Mouse (Mus musculus) mouse embryonic stem cell (cell line): ENCODE data around the gene Gm10518.

Experiments
- in situ Hi-C, 2 experiments: fragments of 300-500 bp; cut with MboI; formaldehyde crosslinking; loops; 1 replicate in 1 of 2; 3 replicates in 1 of 2; pipeline ENCODE4 v1.14.3; 2019 to 2020; ENCODE audit warnings: low sequenced_read_pairs in 2 of 2, low pct_unique_long_range_greater_than_20kb in 1 of 2, mixed read lengths in 1 of 2; ENCODE audit not compliant: unreplicated experiment in 1 of 2

Gm10518 gene

GRCm38 (mm10) chr1:179824549-179824948 lies 21.4 kb downstream of the Gm10518 start:
- in situ Hi-C loops = no loop called here

DNA sequence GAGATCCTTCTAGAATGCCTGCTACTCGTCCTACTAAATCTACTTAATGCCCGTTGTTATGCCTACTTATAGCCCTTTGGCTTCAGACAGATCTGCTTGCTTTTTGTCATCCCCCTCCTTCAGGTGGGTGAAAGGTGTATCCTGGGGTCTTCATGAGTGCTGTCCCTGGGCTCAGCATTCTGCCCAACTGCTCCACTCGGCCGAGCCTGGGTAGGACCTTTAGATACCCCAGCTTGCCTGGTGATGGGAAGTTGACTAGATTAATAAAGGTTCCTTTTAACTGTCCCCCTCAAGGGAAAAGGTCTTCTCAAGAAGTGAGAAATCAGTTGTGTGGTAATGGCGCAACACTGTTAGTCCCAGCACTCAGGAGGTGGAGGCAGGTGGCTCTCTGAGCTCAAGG lies 24.9 kb downstream of the Gm10518 start:
- in situ Hi-C loops = no loop called here

- in situ Hi-C loops = no loop called here
Measured at GRCm38 (mm10) chr1:179828900-179829299, 25.7 kb downstream of the Gm10518 start.

GRCm38 (mm10) chr1:179832710-179833240 lies 29.6 kb downstream of the Gm10518 start:
- in situ Hi-C loops = no loop called here

- in situ Hi-C loops = no loop called here
Measured at GRCm38 (mm10) chr1:179833596-179833995, 30.4 kb downstream of the Gm10518 start.

DNA sequence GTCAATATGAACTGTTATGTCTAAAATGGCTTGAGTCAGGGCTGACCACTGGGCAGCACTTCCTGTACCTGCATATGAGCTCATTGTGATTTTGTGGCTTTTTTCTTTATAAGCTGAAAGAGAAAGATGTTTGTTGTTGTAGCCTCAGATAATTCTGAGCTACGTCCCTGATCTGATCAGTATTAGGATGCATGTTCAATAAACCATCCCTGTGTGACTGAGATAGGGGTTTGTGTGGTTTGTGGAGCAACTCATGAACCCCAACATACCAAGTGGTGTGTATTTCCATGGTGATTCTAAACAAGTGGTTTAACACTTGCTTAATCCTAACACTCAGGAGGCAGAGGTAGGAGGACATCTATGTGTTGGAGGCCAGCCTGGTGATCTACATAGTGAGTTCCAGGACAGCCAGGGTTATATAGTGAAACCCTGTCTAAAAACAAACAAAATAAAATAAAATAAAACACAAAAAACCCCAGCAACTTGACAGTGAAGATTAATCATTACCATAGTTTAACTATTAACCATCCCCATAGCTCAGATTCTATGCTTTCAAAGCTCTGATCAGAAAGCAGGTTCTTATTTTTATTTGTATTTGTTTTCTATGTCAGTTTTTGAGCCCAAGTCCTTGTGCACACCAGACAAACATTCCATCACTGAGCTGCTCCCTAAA lies 32.7 kb downstream of the Gm10518 start:
- in situ Hi-C loops = no loop called here

- in situ Hi-C loops = no loop called here
Measured at GRCm38 (mm10) chr1:179836426-179837404, 33.5 kb downstream of the Gm10518 start.

- in situ Hi-C loops = loop anchor here in 1 of 2 experiments (10.0 kb wide), 1 partner anchor 372 kb away; no protein-coding TSS in a partner anchor
Measured at GRCm38 (mm10) chr1:179842568-179842967, 39.4 kb downstream of the Gm10518 start.

DNA sequence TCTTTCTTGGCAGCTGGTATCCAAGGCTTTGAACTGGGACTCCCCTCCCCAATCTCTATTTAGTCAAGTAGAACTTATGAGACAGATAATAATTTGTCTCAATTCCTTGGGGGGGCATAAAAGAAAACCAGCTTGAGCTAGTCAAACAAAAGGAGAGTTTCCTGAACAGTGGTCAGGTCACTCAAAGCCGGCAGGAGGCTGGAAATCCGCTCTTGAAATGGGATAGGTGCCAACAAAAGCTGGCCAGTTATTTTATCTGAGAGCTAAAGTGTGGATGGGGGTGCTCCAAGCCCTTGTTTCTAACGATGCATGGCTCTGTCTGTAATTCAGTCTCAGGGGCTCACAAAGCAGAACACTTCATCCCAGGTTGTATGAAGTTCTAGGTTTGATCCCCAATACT lies 40.8 kb downstream of the Gm10518 start:
- in situ Hi-C loops = loop anchor here in 1 of 2 experiments (10.0 kb wide), 1 partner anchor 371 kb away; no protein-coding TSS in a partner anchor

GRCm38 (mm10) chr1:179844894-179845293 lies 41.7 kb downstream of the Gm10518 start:
- in situ Hi-C loops = loop anchor here in 1 of 2 experiments (10.0 kb wide), 1 partner anchor 370 kb away; no protein-coding TSS in a partner anchor

- in situ Hi-C loops = loop anchor here in 1 of 2 experiments (10.0 kb wide), 1 partner anchor 369 kb away; no protein-coding TSS in a partner anchor
Measured at GRCm38 (mm10) chr1:179845832-179846499, 42.8 kb downstream of the Gm10518 start.

DNA sequence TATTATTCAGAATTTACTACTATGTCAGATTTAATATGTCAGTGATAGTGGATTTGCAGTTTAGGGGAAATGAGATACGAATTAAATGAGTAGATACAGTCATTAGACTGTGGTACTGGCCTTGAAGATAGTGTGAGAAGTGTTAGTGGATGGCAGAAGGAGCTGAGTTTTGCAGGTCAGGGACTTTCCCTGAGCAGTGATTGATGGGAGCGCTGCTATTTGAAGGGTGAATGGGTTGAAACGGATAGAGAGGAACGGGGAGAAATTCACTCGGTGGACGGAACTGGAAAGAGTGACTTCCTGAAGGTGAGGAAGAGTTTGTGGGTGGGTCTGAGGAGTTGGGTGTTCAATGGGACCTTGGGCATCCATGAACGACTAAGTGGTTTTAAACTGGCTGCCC lies 44.0 kb downstream of the Gm10518 start:
- in situ Hi-C loops = loop anchor here in 1 of 2 experiments (10.0 kb wide), 1 partner anchor 368 kb away; no protein-coding TSS in a partner anchor

DNA sequence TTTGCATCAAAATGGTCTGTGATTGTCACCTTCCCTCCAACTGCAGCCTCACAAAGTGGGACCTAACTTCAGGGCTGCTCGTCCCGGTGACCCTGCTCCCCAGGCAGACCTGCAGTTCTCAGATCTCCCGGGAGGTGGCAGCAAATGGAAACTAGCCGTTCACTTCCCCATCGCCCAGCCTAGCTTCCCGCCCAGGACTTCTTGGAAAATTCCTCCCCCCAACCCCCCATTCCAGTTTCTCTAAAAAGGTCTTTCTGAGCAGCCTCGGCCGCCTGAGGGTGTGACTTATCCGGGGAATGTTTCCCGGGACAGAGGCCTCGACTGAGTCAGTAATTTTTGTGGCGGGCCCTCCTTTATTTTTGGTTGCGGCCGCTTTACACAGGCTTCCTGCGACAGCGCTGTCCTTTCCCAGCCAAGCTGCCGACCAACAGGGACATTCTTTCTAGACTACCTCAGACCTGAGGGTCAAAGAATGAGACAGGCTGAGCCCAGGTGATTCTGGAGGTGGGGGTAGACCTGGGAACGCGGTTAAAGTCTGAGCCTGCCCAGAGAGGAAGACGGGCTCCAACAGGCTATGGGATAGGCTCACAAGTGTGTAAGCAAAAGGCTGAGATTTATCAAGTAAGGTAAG lies 44.7 kb downstream of the Gm10518 start:
- in situ Hi-C loops = loop anchor here in 1 of 2 experiments (10.0 kb wide), 1 partner anchor 367 kb away; no protein-coding TSS in a partner anchor

DNA sequence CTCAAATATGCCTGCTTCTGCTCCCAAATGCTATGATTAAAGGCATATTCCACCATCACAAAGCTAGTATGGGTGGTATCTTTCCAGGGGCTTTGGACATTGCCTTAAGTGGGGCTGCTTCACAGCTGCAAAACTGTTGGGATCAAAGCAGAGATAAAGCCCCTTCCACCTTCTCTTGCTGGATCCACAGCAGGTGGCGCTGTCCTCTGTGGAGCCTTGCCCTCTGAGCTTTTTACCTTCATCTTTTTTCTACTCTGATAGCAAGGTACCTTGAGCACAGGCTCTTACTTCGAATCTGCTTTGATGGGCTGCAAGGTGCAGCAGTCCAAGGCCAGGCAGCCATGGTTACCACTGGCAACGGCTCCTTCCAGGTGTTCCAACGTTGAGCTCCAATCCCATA lies 50.2 kb downstream of the Gm10518 start:
- in situ Hi-C loops = loop anchor here (25.0 kb wide), 2 partner anchors 284 to 559 kb away; no protein-coding TSS in a partner anchor
